Mouse (Mus musculus): ENCODE data around the gene Slc52a3. TPM values are rescaled to one million over a fixed set of nuclear protein-coding genes. Genes with fewer than 3 reads are reported as not detected.

Gene Slc52a3
- polyA plus RNA-seq, 1 experiment from 2014 or later = 1.3 TPM

GRCm38 (mm10) chr2:152020255-152020654, 23.9 kb downstream of the Slc52a3 start:
- no peak overlapping the region for H3K9ac ChIP-seq
- no peak for ATAC-seq (ENCODE audit: insufficient read depth)
- no peaks in the 10 kb centered on the region for H3K36me3 ChIP-seq (replicated peaks)
- WGBS (ENCODE audit: insufficient replicate concordance) = 23% methylated on average over 6 of the region's 6 CpGs
- no peak overlapping the region for H3K4me3 ChIP-seq (replicated peaks)
- no peaks in the 10 kb centered on the region for H3K9me3 ChIP-seq (replicated peaks)
- H3K27me3 ChIP-seq = no peaks in the 10 kb centered on the region
- H3K27ac ChIP-seq (replicated peaks) = no peak overlapping the region
- no peak overlapping the region for H3K4me2 ChIP-seq
- no peaks in the 10 kb centered on the region for H3K4me1 ChIP-seq (replicated peaks)

- H3K9ac ChIP-seq = no peak overlapping the region
- no peaks in the 10 kb centered on the region for H3K9me3 ChIP-seq (replicated peaks)
- no peaks in the 10 kb centered on the region for H3K36me3 ChIP-seq (replicated peaks)
- no peak for ATAC-seq (ENCODE audit: insufficient read depth)
- H3K27me3 ChIP-seq = peaks cover 10% of the 10 kb centered on the region; the same call in 1 of the 2 replicates
- no peak overlapping the region for H3K4me2 ChIP-seq
- no peak overlapping the region for H3K27ac ChIP-seq (replicated peaks)
- H3K4me3 ChIP-seq (replicated peaks) = no peak overlapping the region
- no peaks in the 10 kb centered on the region for H3K4me1 ChIP-seq (replicated peaks)
These were observed 25.7 kb downstream of the Slc52a3 start for GRCm38 (mm10) chr2:152022022-152022421.

- ATAC-seq (ENCODE audit: insufficient read depth) = no peak
- Histone ChIP-seq H3K4me2 (no peak overlapping the region), H3K4me1 (replicated peaks) (peaks cover 7% of the 10 kb centered on the region), H3K27ac (replicated peaks) (no peak overlapping the region), H3K9me3 (replicated peaks) (no peaks in the 10 kb centered on the region), H3K27me3 (peaks cover 36% of the 10 kb centered on the region), H3K9ac (no peak overlapping the region), H3K4me3 (replicated peaks) (no peak overlapping the region), H3K36me3 (replicated peaks) (no peaks in the 10 kb centered on the region)
- WGBS (ENCODE audit: insufficient replicate concordance) = 52% methylated on average over 11 of the region's 11 CpGs
These were observed 28.6 kb downstream of the Slc52a3 start for GRCm38 (mm10) chr2:152024883-152025422.

GRCm38 (mm10) chr2:152029252-152030082, 33.2 kb downstream of the Slc52a3 start:
- H3K9ac ChIP-seq = 0 out of 2 replicates have a peak overlapping the region, but pooled peaks have one; percentile 11
- H3K36me3 ChIP-seq (replicated peaks) = no peaks in the 10 kb centered on the region
- peaks cover 76% of the 10 kb centered on the region for H3K27me3 ChIP-seq
- peak overlapping the region; percentile 56 for H3K4me3 ChIP-seq (replicated peaks)
- peak overlapping the region; percentile 85 for H3K4me2 ChIP-seq
- H3K4me1 ChIP-seq (replicated peaks) = peaks cover 7% of the 10 kb centered on the region
- no peaks in the 10 kb centered on the region for H3K9me3 ChIP-seq (replicated peaks)
- peak; percentile 81 for ATAC-seq (ENCODE audit: insufficient read depth)
- no peak overlapping the region for H3K27ac ChIP-seq (replicated peaks)
- 1% methylated on average over 54 of the region's 54 CpGs for WGBS (ENCODE audit: insufficient replicate concordance)

GRCm38 (mm10) chr2:152030986-152031385, 34.7 kb downstream of the Slc52a3 start:
- peaks cover 7% of the 10 kb centered on the region for H3K4me1 ChIP-seq (replicated peaks)
- H3K4me2 ChIP-seq = no peak overlapping the region
- no peak for ATAC-seq (ENCODE audit: insufficient read depth)

GRCm38 (mm10) chr2:152040101-152040500, 43.8 kb downstream of the Slc52a3 start:
- Histone ChIP-seq H3K4me1 (replicated peaks) (no peaks in the 10 kb centered on the region), H3K4me2 (no peak overlapping the region), H3K36me3 (replicated peaks) (no peaks in the 10 kb centered on the region), H3K27ac (replicated peaks) (no peak overlapping the region), H3K9me3 (replicated peaks) (0 out of 2 replicates have a peak, but pooled peaks cover 4% of the 10 kb centered on the region), H3K9ac (no peak overlapping the region), H3K4me3 (replicated peaks) (no peak overlapping the region), H3K27me3 (peaks cover 47% of the 10 kb centered on the region)
- no peak for ATAC-seq (ENCODE audit: insufficient read depth)

More at GRCm38 (mm10) chr2:152030986-152031385, 34.7 kb downstream of the Slc52a3 start:
- no peak overlapping the region for H3K4me3 ChIP-seq (replicated peaks)
- WGBS (ENCODE audit: insufficient replicate concordance) = 40% methylated on average over 5 of the region's 5 CpGs
- H3K27me3 ChIP-seq = peaks cover 78% of the 10 kb centered on the region
- 0 out of 2 replicates have a peak, but pooled peaks cover 4% of the 10 kb centered on the region for H3K9me3 ChIP-seq (replicated peaks)
- no peak overlapping the region for H3K27ac ChIP-seq (replicated peaks)
- no peaks in the 10 kb centered on the region for H3K36me3 ChIP-seq (replicated peaks)
- no peak overlapping the region for H3K9ac ChIP-seq

GRCm38 (mm10) chr2:152047116-152048002, 51.0 kb downstream of the Slc52a3 start:
- no peak overlapping the region for H3K27ac ChIP-seq (replicated peaks)
- H3K9me3 ChIP-seq (replicated peaks) = no peaks in the 10 kb centered on the region
- no peaks in the 10 kb centered on the region for H3K36me3 ChIP-seq (replicated peaks)
- WGBS (ENCODE audit: insufficient replicate concordance) = 4% methylated on average over 25 of the region's 25 CpGs
- no peak overlapping the region for H3K4me2 ChIP-seq
- peaks cover 13% of the 10 kb centered on the region for H3K4me1 ChIP-seq (replicated peaks)
- ATAC-seq (ENCODE audit: insufficient read depth) = no peak
- peaks cover 84% of the 10 kb centered on the region for H3K27me3 ChIP-seq
- no peak overlapping the region for H3K4me3 ChIP-seq (replicated peaks)
- no peak overlapping the region for H3K9ac ChIP-seq

- Histone ChIP-seq H3K9me3 (replicated peaks) (no peaks in the 10 kb centered on the region), H3K9ac (no peak overlapping the region), H3K4me3 (replicated peaks) (peak overlapping the region; percentile 25), H3K4me2 (peak overlapping the region; percentile 57), H3K4me1 (replicated peaks) (peaks cover 13% of the 10 kb centered on the region), H3K27me3 (peaks cover 88% of the 10 kb centered on the region), H3K36me3 (replicated peaks) (no peaks in the 10 kb centered on the region), H3K27ac (replicated peaks) (no peak overlapping the region)
- no peak for ATAC-seq (ENCODE audit: insufficient read depth)
- 2% methylated on average over 81 of the region's 82 CpGs for WGBS (ENCODE audit: insufficient replicate concordance)
These were observed 52.0 kb downstream of the Slc52a3 start for GRCm38 (mm10) chr2:152048003-152048980.

GRCm38 (mm10) chr2:152048981-152049441, 52.7 kb downstream of the Slc52a3 start:
- peak overlapping the region; percentile 57 for H3K4me2 ChIP-seq
- peaks cover 13% of the 10 kb centered on the region for H3K4me1 ChIP-seq (replicated peaks)
- H3K27me3 ChIP-seq = peaks cover 88% of the 10 kb centered on the region
- under 1% methylated on average over 24 of the region's 24 CpGs for WGBS (ENCODE audit: insufficient replicate concordance)
- no peak overlapping the region for H3K9ac ChIP-seq
- H3K36me3 ChIP-seq (replicated peaks) = no peaks in the 10 kb centered on the region
- ATAC-seq (ENCODE audit: insufficient read depth) = no peak
- H3K4me3 ChIP-seq (replicated peaks) = peak overlapping the region; percentile 25
- H3K27ac ChIP-seq (replicated peaks) = no peak overlapping the region
- no peaks in the 10 kb centered on the region for H3K9me3 ChIP-seq (replicated peaks)

GRCm38 (mm10) chr2:152049611-152050270, 53.4 kb downstream of the Slc52a3 start:
- no peaks in the 10 kb centered on the region for H3K9me3 ChIP-seq (replicated peaks)
- H3K4me1 ChIP-seq (replicated peaks) = peaks cover 13% of the 10 kb centered on the region
- H3K9ac ChIP-seq = no peak overlapping the region
- peaks cover 91% of the 10 kb centered on the region for H3K27me3 ChIP-seq
- H3K27ac ChIP-seq (replicated peaks) = no peak overlapping the region
- 6% methylated on average over 13 of the region's 13 CpGs for WGBS (ENCODE audit: insufficient replicate concordance)
- 0 out of 2 replicates have a peak overlapping the region, but pooled peaks have one; percentile 57 for H3K4me2 ChIP-seq
- no peak for ATAC-seq (ENCODE audit: insufficient read depth)
- H3K36me3 ChIP-seq (replicated peaks) = no peaks in the 10 kb centered on the region
- H3K4me3 ChIP-seq (replicated peaks) = no peak overlapping the region

Data from liver, embryonic 15.5 days (tissue).